Comparison of ENCODE assay signal across 9 mouse cellular contexts in the genomic region with DNA sequence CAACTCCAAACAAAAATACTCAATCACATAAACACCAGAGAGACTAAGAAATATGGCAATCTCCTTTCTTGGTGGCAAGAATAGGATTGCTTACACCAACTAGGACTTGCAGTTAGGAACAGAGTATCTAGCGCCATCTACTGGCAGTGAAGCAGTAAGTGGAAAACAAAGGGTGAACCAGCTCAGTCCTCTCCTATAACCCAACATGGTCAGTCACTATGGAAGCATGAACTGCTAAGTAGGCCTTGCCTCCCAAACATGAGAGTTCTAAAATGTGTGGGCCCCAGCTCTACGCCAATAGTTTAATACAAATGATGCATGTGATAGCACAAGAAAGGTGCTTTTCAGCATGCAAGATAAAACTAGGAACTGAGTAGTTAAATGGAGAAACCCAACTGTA. TPM values are rescaled to one million over a fixed set of nuclear protein-coding genes. Genes with fewer than 3 reads are reported as not detected.
DNase-seq lines count a peak whose midpoint lies in the region; ATAC-seq and TF ChIP-seq lines count a peak whose summit lies in the region.
"Had no signal": no experiment of that assay in that cellular context is flagged by ENCODE, and none has a peak within 500 bp of the region (broad histone marks: within the 10 kb centered on the region; RNA-seq: fewer than 3 reads in every experiment).

No protein-coding gene starts in this region.

- DNase-seq in urinary bladder, postnatal 36 days (ENCODE audit: low spot score in 2 of 2): peak; percentile 26 to 34
- DNase-seq in urinary bladder, adult 2 months (ENCODE audit: low spot score): no peak
- DNase-seq in brain, adult 2 months (ENCODE audit: low read depth, low spot score): peak; percentile 94
- DNase-seq in kidney, adult 8-10 months: peak; percentile 45 to 78
- DNase-seq in liver, postnatal 0 days: peak; percentile 42

- no peak overlapping the region for H3K9ac ChIP-seq in liver, postnatal 0 days (replicated peaks)
- H3K9ac ChIP-seq in neural tube, embryonic 13.5 days: 0 out of 2 replicates have a peak overlapping the region, but pooled peaks have one; percentile 10
- H3K9ac ChIP-seq: heart, embryonic 15.5 days had no signal

- no peaks in the 10 kb centered on the region for H3K9me3 ChIP-seq in liver, postnatal 0 days (ENCODE audit: low read length)
- no peaks in the 10 kb centered on the region for H3K9me3 ChIP-seq in neural tube, embryonic 13.5 days
- H3K9me3 ChIP-seq: heart, embryonic 15.5 days had no signal

- no peaks in the 10 kb centered on the region for H3K4me1 ChIP-seq in embryonic fibroblast, embryonic 13.5 days (ENCODE audit: control insufficient read depth, insufficient read depth, low read length)
- peaks cover 18% of the 10 kb centered on the region for H3K4me1 ChIP-seq in liver, postnatal 0 days (ENCODE audit: insufficient read depth)
- peaks cover 30% of the 10 kb centered on the region for H3K4me1 ChIP-seq in neural tube, embryonic 13.5 days (replicated peaks)

- no peak overlapping the region for H3K27ac ChIP-seq in embryonic fibroblast, embryonic 13.5 days (ENCODE audit: insufficient read depth, low read length)
- H3K27ac ChIP-seq in liver, postnatal 0 days (ENCODE audit: low read depth): peak overlapping the region; percentile 94; the same call in 1 of the 2 replicates
- H3K27ac ChIP-seq in neural tube, embryonic 13.5 days (replicated peaks): 0 out of 2 replicates have a peak overlapping the region, but pooled peaks have one; percentile 1
- H3K27ac ChIP-seq: heart, embryonic 15.5 days had no signal

- 23% methylated on average over 2 of the region's 2 CpGs for WGBS in liver, postnatal 0 days (ENCODE audit: insufficient replicate concordance)
- 19% methylated on average over 2 of the region's 2 CpGs for WGBS in neural tube, embryonic 13.5 days

- no peaks in the 10 kb centered on the region for H3K27me3 ChIP-seq in liver, postnatal 0 days (ENCODE audit: insufficient read depth, low read length)
- H3K27me3 ChIP-seq in neural tube, embryonic 13.5 days: no peaks in the 10 kb centered on the region
- H3K27me3 ChIP-seq: heart, embryonic 15.5 days had no signal

- TF ChIP-seq POLR2A in embryonic fibroblast, embryonic 13.5 days (IDR thresholded peaks at IDR 0.05; ENCODE audit: low read depth, low read length): no peak

- TF ChIP-seq CTCF in embryonic fibroblast, embryonic 13.5 days (IDR thresholded peaks at IDR 0.05; ENCODE audit: borderline replicate concordance, insufficient read depth, low read length): peak; percentile 28; the same call in 1 of the 2 replicates
- TF ChIP-seq CTCF in liver, postnatal 0 days (IDR thresholded peaks at IDR 0.05; ENCODE audit: low read depth): peak; percentile 100

- H3K4me3 ChIP-seq in embryonic fibroblast, embryonic 13.5 days (ENCODE audit: insufficient read depth, low read length): no peak overlapping the region
- no peak overlapping the region for H3K4me3 ChIP-seq in liver, postnatal 0 days (ENCODE audit: low read depth, low read length)
- H3K4me3 ChIP-seq in neural tube, embryonic 13.5 days: no peak overlapping the region
- H3K4me3 ChIP-seq: heart, embryonic 15.5 days had no signal

- H3K4me2 ChIP-seq in liver, postnatal 0 days (ENCODE audit: low read depth, low read length): no peak overlapping the region
- H3K4me2 ChIP-seq in neural tube, embryonic 13.5 days: no peak overlapping the region
- H3K4me2 ChIP-seq: heart, embryonic 15.5 days had no signal

- no peak for TF ChIP-seq EP300 in liver, postnatal 0 days (IDR thresholded peaks at IDR 0.05; ENCODE audit: low read depth)

- H3K36me3 ChIP-seq in liver, postnatal 0 days (replicated peaks; ENCODE audit: insufficient read depth, low read length): peaks cover 51% of the 10 kb centered on the region
- H3K36me3 ChIP-seq in neural tube, embryonic 13.5 days: peaks cover 55% of the 10 kb centered on the region

- no peak for ATAC-seq in liver, postnatal 0 days
- ATAC-seq in neural tube, embryonic 13.5 days (ENCODE audit: low read depth): no peak
- ATAC-seq in activated CD4-positive, CD25-positive, alpha-beta regulatory T cell, adult 4 months: no peak

RNA-seq across cellular contexts. Expression of gene Mxd1, which starts 1.9 kb away (rescaled TPM):
- polyA plus RNA-seq in urinary bladder, adult 2 months (2012; rRNA removed): 9.0 and 10.1 TPM in 2 replicates
- 5.4 and 5.8 TPM in 2 replicates for polyA plus RNA-seq in embryonic fibroblast, embryonic 13.5 days (2011; ENCODE audit: insufficient read length, low read depth, missing spikeins)
- polyA plus RNA-seq in liver, postnatal 0 days (2015; fragmentation: Nextera tagmentation; extraction: Ambion mirVana): 19.1 and 22.0 TPM in 2 replicates
- 23.8 and 27.4 TPM in 2 replicates for polyA plus RNA-seq in neural tube, embryonic 13.5 days (2015; fragmentation: Nextera tagmentation; extraction: Ambion mirVana)
- 10 to 100 TPM; 18.6 to 18.7 TPM for polyA plus RNA-seq in activated CD4-positive, CD25-positive, alpha-beta regulatory T cell, adult 4 months (2017; shearing (Covaris generic))

RNA-seq across cellular contexts. Expression of gene Snrnp27, which starts 13.4 kb away (rescaled TPM):
- polyA plus RNA-seq in urinary bladder, adult 2 months (2012; rRNA removed): 60.5 and 65.3 TPM in 2 replicates
- 64.1 and 65.6 TPM in 2 replicates for polyA plus RNA-seq in embryonic fibroblast, embryonic 13.5 days (2011; ENCODE audit: insufficient read length, low read depth, missing spikeins)
- 40.5 and 41.1 TPM in 2 replicates for polyA plus RNA-seq in liver, postnatal 0 days (2015; fragmentation: Nextera tagmentation; extraction: Ambion mirVana)
- 101 and 112 TPM in 2 replicates for polyA plus RNA-seq in neural tube, embryonic 13.5 days (2015; fragmentation: Nextera tagmentation; extraction: Ambion mirVana)
- 100 to 1,000 TPM; 108 to 114 TPM for polyA plus RNA-seq in activated CD4-positive, CD25-positive, alpha-beta regulatory T cell, adult 4 months (2017; shearing (Covaris generic))

RNA-seq across cellular contexts. Expression of gene Asprv1, which starts 42.9 kb away (rescaled TPM):
- 0.39 and 0.56 TPM in 2 replicates for polyA plus RNA-seq in urinary bladder, adult 2 months (2012; rRNA removed)
- not detected in 2 replicates for polyA plus RNA-seq in embryonic fibroblast, embryonic 13.5 days (2011; ENCODE audit: insufficient read length, low read depth, missing spikeins)
- polyA plus RNA-seq in liver, postnatal 0 days (2015; fragmentation: Nextera tagmentation; extraction: Ambion mirVana): 7.3 and 8.6 TPM in 2 replicates
- polyA plus RNA-seq in neural tube, embryonic 13.5 days (2015; fragmentation: Nextera tagmentation; extraction: Ambion mirVana): 0.88 and 1.1 TPM in 2 replicates
- under 1 TPM; 0.29 to 0.31 TPM for polyA plus RNA-seq in activated CD4-positive, CD25-positive, alpha-beta regulatory T cell, adult 4 months (2017; shearing (Covaris generic))
